Mouse (Mus musculus): ENCODE data around the gene 4632433K11Rik.

DNA sequence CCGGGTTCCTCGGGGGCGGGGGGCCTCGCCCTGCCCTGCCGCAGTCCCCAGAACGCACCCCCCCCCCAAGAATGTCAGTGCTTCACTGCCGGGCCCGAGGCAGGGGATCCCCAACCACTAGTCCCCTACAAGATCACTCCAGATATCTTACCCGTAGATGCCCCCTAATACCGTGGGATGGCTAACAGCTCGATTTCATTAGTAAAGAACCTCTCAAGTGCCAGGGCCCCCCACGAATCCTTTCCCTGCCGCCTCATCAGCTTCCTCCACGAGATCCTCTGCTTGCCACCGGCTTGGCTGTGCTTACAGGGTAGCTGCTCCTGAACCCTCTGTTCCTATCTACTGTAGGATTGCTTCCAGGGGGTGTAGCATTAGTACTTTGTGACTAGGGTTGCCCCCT lies 13.2 kb upstream of the 4632433K11Rik start:
- TF ChIP-seq GATA1 (IDR thresholded peaks at IDR 0.05; ENCODE audit: borderline replicate concordance, low read length) = no peak
- no peak for TF ChIP-seq FLI1 (IDR thresholded peaks at IDR 0.05; ENCODE audit: low read length)
